In genomic region chr8:85071514-85072281, GRCm38 (mm10) we compare ENCODE assay signal across 8 mouse cellular contexts. TPM values are rescaled to one million over a fixed set of nuclear protein-coding genes. Genes with fewer than 3 reads are reported as not detected.
DNase-seq lines count a peak whose midpoint lies in the region; ATAC-seq and TF ChIP-seq lines count a peak whose summit lies in the region.

Gene Dhps, plus strand, starts transcription at chr8:85071757.

- H3K36me3 ChIP-seq in embryonic facial prominence, embryonic 13.5 days = peaks cover 56% of the 10 kb centered on the region
- H3K36me3 ChIP-seq in heart, adult 2 months (ENCODE audit: control insufficient read depth, insufficient read depth, low read length) = no peaks in the 10 kb centered on the region
- H3K36me3 ChIP-seq in limb, embryonic 14.5 days (ENCODE audit: control insufficient read depth, insufficient read depth, low read length) = peaks cover 47% of the 10 kb centered on the region
- H3K36me3 ChIP-seq in midbrain, postnatal 0 days (ENCODE audit: insufficient read depth, low read length) = peaks cover 40% of the 10 kb centered on the region

- peak; percentile 61; the same call in 1 of the 2 replicates for TF ChIP-seq EP300 in heart, adult 2 months (IDR thresholded peaks at IDR 0.05; ENCODE audit: insufficient read depth, low read depth, low read length)

- no peaks in the 10 kb centered on the region for H3K9me3 ChIP-seq in embryonic facial prominence, embryonic 13.5 days
- no peaks in the 10 kb centered on the region for H3K9me3 ChIP-seq in limb, embryonic 14.5 days (ENCODE audit: control insufficient read depth, low read length)
- H3K9me3 ChIP-seq in midbrain, postnatal 0 days (ENCODE audit: low read length) = no peaks in the 10 kb centered on the region

- H3K27me3 ChIP-seq in embryonic facial prominence, embryonic 13.5 days = no peaks in the 10 kb centered on the region
- no peaks in the 10 kb centered on the region for H3K27me3 ChIP-seq in heart, adult 2 months (ENCODE audit: control insufficient read depth, insufficient read depth, low read length)
- no peaks in the 10 kb centered on the region for H3K27me3 ChIP-seq in limb, embryonic 14.5 days (ENCODE audit: control insufficient read depth, insufficient read depth, low read length)
- no peaks in the 10 kb centered on the region for H3K27me3 ChIP-seq in midbrain, postnatal 0 days (ENCODE audit: insufficient read depth, low read length)

- intact Hi-C loops in heart, adult 2 months (cut with DNase I) = loop anchor here (1.0 to 10.0 kb wide), 4 partner anchors 11 to 483 kb away; partner anchors contain the start of genes 4921524J17Rik, Dnaja2, Fbxw9 and Tnpo2

- WGBS in embryonic facial prominence, embryonic 13.5 days = under 1% methylated on average over 68 of the region's 68 CpGs
- under 1% methylated on average over 68 of the region's 68 CpGs for WGBS in heart, adult 2 months
- WGBS in limb, embryonic 14.5 days = under 1% methylated on average over 61 of the region's 68 CpGs
- under 1% methylated on average over 66 of the region's 68 CpGs for WGBS in midbrain, postnatal 0 days

- TF ChIP-seq POLR2A in heart, adult 2 months (IDR thresholded peaks at IDR 0.05; ENCODE audit: insufficient read depth, low read depth, low read length) = peak; percentile 78
- 0 out of 2 replicates have a peak, but pooled peaks have one; percentile 55 for TF ChIP-seq POLR2A in limb, embryonic 14.5 days (IDR thresholded peaks at IDR 0.05; ENCODE audit: borderline replicate concordance, extremely low read depth, insufficient read depth, insufficient read length)

- H3K4me1 ChIP-seq in embryonic facial prominence, embryonic 13.5 days = peaks cover 9% of the 10 kb centered on the region
- H3K4me1 ChIP-seq in heart, adult 2 months (ENCODE audit: control insufficient read depth, insufficient read depth, low read length) = peaks cover 5% of the 10 kb centered on the region
- peaks cover 10% of the 10 kb centered on the region for H3K4me1 ChIP-seq in limb, embryonic 14.5 days (ENCODE audit: control insufficient read depth, insufficient read depth, low read length)
- H3K4me1 ChIP-seq in midbrain, postnatal 0 days (ENCODE audit: insufficient read depth, low read length) = no peaks in the 10 kb centered on the region

- ATAC-seq in embryonic facial prominence, embryonic 13.5 days (ENCODE audit: insufficient number of reproducible peaks, insufficient read depth, low FRiP score, low TSS enrichment, low read depth) = peak; percentile 72
- ATAC-seq in limb, embryonic 14.5 days (ENCODE audit: low FRiP score, low read depth) = peak; percentile 89
- peak; percentile 90 for ATAC-seq in midbrain, postnatal 0 days (ENCODE audit: low FRiP score)

- H3K79me2 ChIP-seq in heart, adult 2 months (replicated peaks; ENCODE audit: control insufficient read depth, insufficient read depth, low read length) = no peaks in the 10 kb centered on the region

- peak within 1 kb of the TSS; percentile 76 for H3K4me2 ChIP-seq in embryonic facial prominence, embryonic 13.5 days
- H3K4me2 ChIP-seq in limb, embryonic 14.5 days (replicated peaks; ENCODE audit: low read depth, low read length, severe bottlenecking) = peak within 1 kb of the TSS; percentile 72
- peak within 1 kb of the TSS; percentile 47 for H3K4me2 ChIP-seq in midbrain, postnatal 0 days (ENCODE audit: low read depth, low read length, poor library complexity, severe bottlenecking)

- peak; percentile 34; the same call in 1 of the 2 replicates for TF ChIP-seq CTCF in heart, adult 2 months (IDR thresholded peaks at IDR 0.05)
- peak; percentile 36 for TF ChIP-seq CTCF in midbrain, postnatal 0 days (IDR thresholded peaks at IDR 0.05)

- peak within 1 kb of the TSS; percentile 97 for H3K4me3 ChIP-seq in embryonic facial prominence, embryonic 13.5 days
- H3K4me3 ChIP-seq in heart, adult 2 months = peak within 1 kb of the TSS; percentile 95
- H3K4me3 ChIP-seq in limb, embryonic 14.5 days (replicated peaks; ENCODE audit: low read length) = peak within 1 kb of the TSS; percentile 82
- peak within 1 kb of the TSS; percentile 92 for H3K4me3 ChIP-seq in midbrain, postnatal 0 days (ENCODE audit: low read depth, low read length)

- H3K9ac ChIP-seq in embryonic facial prominence, embryonic 13.5 days = peak within 1 kb of the TSS; percentile 94
- H3K9ac ChIP-seq in heart, adult 2 months (ENCODE audit: low read depth, low read length) = peak within 1 kb of the TSS; percentile 95
- peak within 1 kb of the TSS; percentile 80 for H3K9ac ChIP-seq in limb, embryonic 14.5 days (ENCODE audit: low read depth, low read length, severe bottlenecking)
- peak within 1 kb of the TSS; percentile 92 for H3K9ac ChIP-seq in midbrain, postnatal 0 days (replicated peaks; ENCODE audit: low read length, poor library complexity, severe bottlenecking)

- H3K27ac ChIP-seq in embryonic facial prominence, embryonic 13.5 days = peak within 1 kb of the TSS; percentile 97
- H3K27ac ChIP-seq in heart, adult 2 months = peak within 1 kb of the TSS; percentile 97
- peak within 1 kb of the TSS; percentile 89 for H3K27ac ChIP-seq in limb, embryonic 14.5 days (replicated peaks; ENCODE audit: low read depth, low read length)
- H3K27ac ChIP-seq in midbrain, postnatal 0 days (ENCODE audit: low read depth, low read length) = peak within 1 kb of the TSS; percentile 91

- peak; percentile 89 for DNase-seq in 3134 (ENCODE audit: extremely low read depth, insufficient read length, low spot score)
- DNase-seq in adrenal gland, postnatal 36 days = peak; percentile 93 to 94
- peak; percentile 90 to 92 for DNase-seq in heart, adult 2 months
- peak; percentile 94 for DNase-seq in kidney, adult 9 months
- DNase-seq in limb, embryonic 14.5 days (ENCODE audit: low spot score) = peak; percentile 94
- peak; percentile 96 for DNase-seq in midbrain, postnatal 0 days (ENCODE audit: low spot score)
- peak; percentile 76 to 85 for DNase-seq in spleen, postnatal 14 days (ENCODE audit: low spot score in 2 of 2)

RNA-seq across cellular contexts. Expression of gene Dhps, which starts in this region (rescaled TPM):
- total RNA-seq in adrenal gland, postnatal 36 days (2021) = 10 to 100 TPM; 32.2 to 32.7 TPM
- polyA plus RNA-seq in embryonic facial prominence, embryonic 13.5 days (2015; fragmentation: Nextera tagmentation; extraction: Ambion mirVana) = 55.1 and 70.7 TPM in 2 replicates
- total RNA-seq in heart, adult 2 months (2021) = 10 to 100 TPM; 26.1 to 29.4 TPM
- 31.5 and 33.2 TPM in 2 replicates for polyA plus RNA-seq in heart, adult 2 months (2012; rRNA removed)
- polyA plus RNA-seq in limb, embryonic 14.5 days (2012; rRNA removed) = 44.9 and 46.9 TPM in 2 replicates
- polyA plus RNA-seq in limb, embryonic 14.5 days (2014; fragmentation: Nextera tagmentation; extraction: Ambion mirVana) = 46.1 and 47.7 TPM in 2 replicates
- total RNA-seq in midbrain, postnatal 0 days (2014; rRNA removed) = 66.3 and 77.1 TPM in 2 replicates
- polyA plus RNA-seq in midbrain, postnatal 0 days (2015; fragmentation: Nextera tagmentation; extraction: Ambion mirVana) = 128 and 129 TPM in 2 replicates

Comparison
In these comparisons a context has a peak if more than half of its experiments do, and no peak if none do; other contexts are left out.
1. Peak in every context shown above with its lines: DNase-seq, ATAC-seq, H3K4me3 ChIP-seq and H3K27ac ChIP-seq.